Mouse (Mus musculus) embryonic facial prominence, embryonic 14.5 days (tissue): ENCODE results near the gene Cnpy1. TPM values are rescaled to one million over a fixed set of nuclear protein-coding genes. Genes with fewer than 3 reads are reported as not detected.

Source experiments
- ATAC-seq: fragments of 200-750 bp; cut with Nextera tagmentation; 2 replicates; pipeline ENCODE4 v1.8.0; 2017; ENCODE audit warnings: low read depth, moderate number of reproducible peaks, moderate TSS enrichment
- DNase-seq: peaks from one replicate; pipeline ENCODE4 v3.0.0-alpha.2; 2015; ENCODE audit warnings: low spot score
- H3K27ac ChIP-seq: fragments of 300-500 bp; sonication (generic); replicated peaks from 2 replicates; pipeline ENCODE4 v1.5.1; 2014; ENCODE audit warnings: low read depth, mild to moderate bottlenecking, low read length, moderate library complexity
- H3K27me3 ChIP-seq: fragments of 300-500 bp; sonication (generic); replicated peaks from 2 replicates; pipeline ENCODE4 v1.6.1; 2014; ENCODE audit warnings: low read length; ENCODE audit not compliant: control insufficient read depth, insufficient read depth
- H3K36me3 ChIP-seq: fragments of 300-500 bp; sonication (generic); 2 replicates; pipeline ENCODE4 v1.6.1; 2014; ENCODE audit warnings: low read length, mixed read lengths; ENCODE audit not compliant: control insufficient read depth, insufficient read depth
- H3K4me1 ChIP-seq: fragments of 300-500 bp; sonication (generic); 2 replicates; pipeline ENCODE4 v1.6.1; 2014; ENCODE audit warnings: antibody characterized with exemption, low read length; ENCODE audit not compliant: control insufficient read depth, insufficient read depth
- H3K4me2 ChIP-seq: fragments of 300-500 bp; sonication (generic); 2 replicates; pipeline ENCODE4 v1.6.1; 2014; ENCODE audit warnings: low read depth, mild to moderate bottlenecking, low read length, moderate library complexity, mixed read lengths
- H3K4me3 ChIP-seq: fragments of 300-500 bp; sonication (generic); 2 replicates; pipeline ENCODE4 v1.5.1; 2014; ENCODE audit warnings: low read depth, mild to moderate bottlenecking, low read length
- H3K9ac ChIP-seq: fragments of 300-500 bp; sonication (generic); 2 replicates; pipeline ENCODE4 v1.6.1; 2014; ENCODE audit warnings: low read depth, mild to moderate bottlenecking, low read length, moderate library complexity, mixed read lengths
- H3K9me3 ChIP-seq: fragments of 300-500 bp; sonication (generic); 2 replicates; pipeline ENCODE4 v1.6.1; 2016; ENCODE audit warnings: low read length; ENCODE audit not compliant: control insufficient read depth
- WGBS: fragments of 180-500 bp; shearing (Covaris S2); extraction: QIAGEN DNeasy Blood & Tissue Kit; methylation state at CpG from one replicate; pipeline ENCODE4 v1.1.7; 2014; 5-methylcytosine and 5-hydroxymethylcytosine counted together
- polyA plus RNA-seq: library from polyadenylated mRNA; unstranded; fragments of >200 nt; fragmentation: Nextera tagmentation; extraction: Ambion mirVana; gene quantifications from 2 replicates; pipeline ENCODE4 v1.2.1, GENCODE M21; 2014

The Cnpy1 gene
- polyA plus RNA-seq, 1 experiment from 2014 or later = 1.7 TPM

DNA sequence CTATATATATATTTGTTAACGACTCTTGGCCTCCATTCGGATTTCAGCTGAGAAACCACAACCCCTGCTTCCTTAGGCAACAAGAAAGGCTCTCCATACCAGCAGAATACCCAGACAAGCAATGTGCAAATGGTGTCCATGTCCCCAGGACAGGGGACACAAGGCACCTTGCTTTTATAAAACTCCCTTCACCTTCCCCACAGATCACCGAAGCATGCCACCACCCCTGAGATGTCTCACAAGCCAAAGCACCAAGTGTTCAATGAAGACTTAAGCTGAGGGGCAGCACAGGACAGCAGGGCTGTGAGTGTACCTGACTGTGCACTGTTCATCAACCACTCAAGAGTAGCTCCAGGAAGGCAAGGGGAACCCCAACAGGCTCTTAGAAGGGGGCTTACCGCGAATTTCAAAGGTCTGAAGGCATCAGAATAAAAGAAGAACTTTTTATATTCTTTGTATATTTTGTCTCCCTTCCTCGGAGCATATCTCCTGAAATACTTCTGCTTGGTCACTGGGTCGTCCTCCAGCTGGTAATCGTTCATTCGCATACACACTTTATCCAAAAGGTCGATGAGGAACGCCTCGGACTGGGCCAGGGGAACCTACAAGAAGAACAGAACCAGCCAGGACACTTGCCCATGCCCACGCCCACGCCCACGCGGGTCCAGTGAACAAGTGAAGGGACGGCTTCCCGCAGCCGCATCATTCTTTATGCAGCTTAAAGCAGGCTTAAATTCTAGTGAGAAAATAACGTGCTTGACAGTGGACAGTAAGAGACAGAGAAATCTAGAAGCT, 36.7 kb downstream of the Cnpy1 start:
- DNase-seq (no peak), ATAC-seq (no peak)
- H3K4me2 ChIP-seq = no peak overlapping the region

DNA sequence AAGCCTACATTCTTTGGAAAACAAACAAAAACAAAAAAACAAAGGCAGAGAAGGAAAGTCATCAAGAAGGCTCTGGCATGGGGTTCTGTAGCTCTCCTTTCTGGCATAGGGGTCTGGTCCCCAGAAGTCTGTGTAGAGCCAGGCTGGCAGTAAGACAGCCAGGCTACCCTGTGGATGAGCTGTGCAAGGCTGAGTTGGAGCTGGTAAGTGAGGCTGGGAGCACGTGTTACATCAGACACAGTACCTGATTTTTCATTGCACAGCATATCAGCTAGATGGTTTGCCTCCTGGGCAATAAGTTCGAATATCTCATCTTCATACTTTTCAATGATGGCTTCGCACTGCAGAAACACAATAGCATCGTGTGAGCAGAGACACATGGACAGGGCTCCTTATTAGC, 38.6 kb downstream of the Cnpy1 start:
- no peak overlapping the region for H3K27ac ChIP-seq
- H3K9ac ChIP-seq = no peak overlapping the region
- ATAC-seq (no peak), DNase-seq (no peak)
- 63% methylated on average over 4 of the region's 4 CpGs for WGBS
- peaks cover 93% of the 10 kb centered on the region for H3K27me3 ChIP-seq
- H3K4me1 ChIP-seq = 0 out of 2 replicates have a peak, but pooled peaks cover 3% of the 10 kb centered on the region
- no peaks in the 10 kb centered on the region for H3K9me3 ChIP-seq
- no peaks in the 10 kb centered on the region for H3K36me3 ChIP-seq
- H3K4me2 ChIP-seq = no peak overlapping the region
- no peak overlapping the region for H3K4me3 ChIP-seq

More for the DNA sequence above, 36.7 kb downstream of the Cnpy1 start:
- H3K4me1 ChIP-seq = 0 out of 2 replicates have a peak, but pooled peaks cover 3% of the 10 kb centered on the region
- H3K9ac ChIP-seq = no peak overlapping the region
- peaks cover 95% of the 10 kb centered on the region for H3K27me3 ChIP-seq
- H3K9me3 ChIP-seq = no peaks in the 10 kb centered on the region
- no peak overlapping the region for H3K27ac ChIP-seq
- no peak overlapping the region for H3K4me3 ChIP-seq
- H3K36me3 ChIP-seq = no peaks in the 10 kb centered on the region
- WGBS = 11% methylated on average over 20 of the region's 20 CpGs

DNA sequence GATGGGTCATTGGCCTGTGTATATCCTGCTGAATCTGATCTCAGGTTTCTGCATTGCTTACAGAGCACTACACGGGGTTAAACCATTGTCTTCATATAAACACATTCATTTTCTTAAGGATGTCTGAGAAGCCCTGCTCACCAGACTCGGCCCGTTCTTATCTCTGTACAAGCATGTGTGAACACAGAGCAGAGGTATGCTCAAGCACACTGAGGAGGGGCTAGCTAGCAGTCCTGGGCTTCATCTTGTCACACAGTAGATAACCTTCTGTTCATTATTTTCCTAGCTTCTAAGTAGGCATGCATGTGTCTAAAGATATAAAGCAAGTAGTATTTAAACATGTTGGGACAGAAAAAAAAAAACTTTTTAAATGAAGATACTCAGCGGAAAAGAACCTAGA, 39.2 kb downstream of the Cnpy1 start:
- H3K9me3 ChIP-seq = no peaks in the 10 kb centered on the region
- H3K9ac ChIP-seq = no peak overlapping the region
- WGBS = 61% methylated on average over 4 of the region's 4 CpGs
- no peak overlapping the region for H3K4me3 ChIP-seq
- H3K27ac ChIP-seq = no peak overlapping the region
- no peaks in the 10 kb centered on the region for H3K36me3 ChIP-seq
- ATAC-seq (no peak), DNase-seq (no peak)
- no peak overlapping the region for H3K4me2 ChIP-seq
- H3K4me1 ChIP-seq = 0 out of 2 replicates have a peak, but pooled peaks cover 3% of the 10 kb centered on the region
- peaks cover 93% of the 10 kb centered on the region for H3K27me3 ChIP-seq

DNA sequence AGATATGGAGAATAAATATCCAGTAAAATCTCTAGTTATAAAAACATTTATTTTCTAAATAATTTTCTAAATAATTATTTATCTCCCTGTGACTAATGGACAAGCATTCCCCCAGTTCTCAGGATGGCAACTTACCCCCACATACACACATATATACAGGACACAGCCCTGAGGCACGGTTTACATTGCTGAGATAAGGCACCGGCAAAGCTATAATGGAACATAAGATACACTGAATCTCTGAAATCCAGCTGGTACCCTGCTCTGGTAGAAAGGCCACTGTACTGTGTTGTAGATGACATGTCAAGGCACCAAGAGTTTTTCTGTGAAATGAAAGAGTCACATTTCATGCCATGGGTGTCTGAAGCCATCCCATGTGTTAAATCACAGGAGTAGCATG, 40.9 kb downstream of the Cnpy1 start:
- Histone ChIP-seq H3K4me2 (no peak overlapping the region), H3K4me3 (no peak overlapping the region), H3K9ac (no peak overlapping the region), H3K4me1 (0 out of 2 replicates have a peak, but pooled peaks cover 1% of the 10 kb centered on the region), H3K9me3 (no peaks in the 10 kb centered on the region), H3K36me3 (no peaks in the 10 kb centered on the region), H3K27me3 (peaks cover 83% of the 10 kb centered on the region), H3K27ac (no peak overlapping the region)
- ATAC-seq = no peak
- no peak for DNase-seq
- WGBS = 74% methylated on average over 2 of the region's 2 CpGs

DNA sequence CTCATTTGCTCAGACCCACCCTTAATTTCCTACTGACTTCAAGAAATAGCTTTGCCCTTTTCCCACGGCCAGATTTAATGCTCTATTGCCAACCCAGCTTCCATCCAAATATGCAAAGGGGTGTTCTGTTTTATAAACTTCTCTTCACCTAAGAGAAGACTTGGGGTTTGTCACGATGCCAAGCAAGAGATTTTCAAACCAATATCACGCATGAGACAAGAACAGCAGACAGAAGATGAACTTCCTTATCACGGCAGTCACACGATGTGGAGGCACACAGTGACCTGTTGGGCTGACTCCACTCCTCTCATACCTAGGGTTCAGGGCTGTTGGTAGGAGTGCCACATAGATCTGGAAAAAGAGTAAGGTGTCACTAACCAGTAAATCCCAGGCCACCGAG, 42.5 kb downstream of the Cnpy1 start:
- Histone ChIP-seq H3K4me3 (no peak overlapping the region), H3K27me3 (peaks cover 67% of the 10 kb centered on the region), H3K36me3 (no peaks in the 10 kb centered on the region), H3K4me2 (no peak overlapping the region), H3K9ac (no peak overlapping the region), H3K4me1 (no peaks in the 10 kb centered on the region), H3K9me3 (no peaks in the 10 kb centered on the region), H3K27ac (no peak overlapping the region)
- ATAC-seq = no peak
- WGBS = 75% methylated on average over 6 of the region's 6 CpGs
- no peak for DNase-seq

DNA sequence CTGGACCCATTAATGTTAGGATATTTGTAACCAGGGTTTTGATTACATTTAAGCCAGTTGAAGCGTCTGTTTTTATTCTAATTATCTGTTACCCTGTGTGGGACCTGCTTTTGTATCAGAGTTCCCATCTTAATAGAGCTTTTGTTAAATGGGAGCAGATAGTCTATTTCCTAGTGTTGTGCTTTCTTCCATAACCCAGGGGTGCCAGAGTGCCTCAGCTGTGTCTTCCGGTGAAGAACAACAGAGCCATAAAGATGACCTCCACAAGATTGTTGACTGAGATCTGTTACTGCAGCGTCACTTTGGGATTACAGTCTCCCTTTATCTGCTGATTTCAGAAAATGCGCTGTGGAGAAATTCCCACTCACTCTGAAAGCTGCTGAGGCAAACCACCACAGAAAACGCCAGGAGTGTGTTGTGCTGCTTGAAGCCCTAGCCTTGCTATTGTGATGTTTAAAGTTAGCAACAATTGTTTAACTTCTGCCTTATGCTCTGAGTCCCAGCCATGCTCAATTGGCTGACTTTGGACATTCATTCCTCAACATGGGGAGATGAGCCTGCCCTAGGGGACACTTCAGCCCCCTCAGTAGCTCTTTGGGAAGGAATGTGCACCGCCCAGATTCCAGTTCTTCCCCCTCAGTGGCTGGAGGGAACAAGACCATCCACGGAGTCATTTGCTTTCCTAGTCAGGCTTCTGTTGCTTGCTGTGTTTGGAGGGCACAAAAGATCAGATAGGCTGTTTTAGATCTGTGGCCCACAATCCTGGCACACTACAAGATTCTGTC, 46.3 kb downstream of the Cnpy1 start:
- Histone ChIP-seq H3K4me2 (no peak overlapping the region), H3K9me3 (no peaks in the 10 kb centered on the region), H3K36me3 (no peaks in the 10 kb centered on the region), H3K4me1 (no peaks in the 10 kb centered on the region), H3K4me3 (no peak overlapping the region), H3K9ac (no peak overlapping the region), H3K27ac (no peak overlapping the region), H3K27me3 (peaks cover 33% of the 10 kb centered on the region)
- no peak for DNase-seq
- WGBS = 29% methylated on average over 7 of the region's 7 CpGs
- no peak for ATAC-seq

DNA sequence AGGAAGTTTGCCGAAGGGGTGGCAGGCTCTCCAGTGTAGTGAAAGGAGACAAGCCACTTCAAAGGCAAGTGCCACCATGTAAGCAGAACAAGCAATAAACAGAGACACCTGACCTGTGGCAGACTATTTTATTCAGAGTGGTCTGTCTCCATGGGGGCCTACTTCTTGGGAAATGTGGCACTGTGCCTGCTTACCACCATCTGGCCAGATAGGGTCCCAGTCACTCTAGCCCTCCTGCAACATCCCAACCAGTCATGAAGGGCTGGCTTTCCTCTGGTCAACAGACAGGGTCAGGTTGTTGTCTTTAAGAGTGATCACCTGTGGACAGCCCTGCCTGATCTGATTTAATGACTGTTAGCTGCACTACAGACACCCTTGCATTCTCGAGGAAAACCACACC, 50.1 kb downstream of the Cnpy1 start:
- 0 out of 2 replicates have a peak, but pooled peaks cover 4% of the 10 kb centered on the region for H3K27me3 ChIP-seq
- H3K36me3 ChIP-seq = no peaks in the 10 kb centered on the region
- H3K4me2 ChIP-seq = no peak overlapping the region
- no peaks in the 10 kb centered on the region for H3K4me1 ChIP-seq
- H3K4me3 ChIP-seq = no peak overlapping the region
- WGBS = 43% methylated on average over 2 of the region's 2 CpGs
- H3K9me3 ChIP-seq = no peaks in the 10 kb centered on the region
- H3K9ac ChIP-seq = no peak overlapping the region
- no peak for DNase-seq
- no peak overlapping the region for H3K27ac ChIP-seq
- no peak for ATAC-seq

DNA sequence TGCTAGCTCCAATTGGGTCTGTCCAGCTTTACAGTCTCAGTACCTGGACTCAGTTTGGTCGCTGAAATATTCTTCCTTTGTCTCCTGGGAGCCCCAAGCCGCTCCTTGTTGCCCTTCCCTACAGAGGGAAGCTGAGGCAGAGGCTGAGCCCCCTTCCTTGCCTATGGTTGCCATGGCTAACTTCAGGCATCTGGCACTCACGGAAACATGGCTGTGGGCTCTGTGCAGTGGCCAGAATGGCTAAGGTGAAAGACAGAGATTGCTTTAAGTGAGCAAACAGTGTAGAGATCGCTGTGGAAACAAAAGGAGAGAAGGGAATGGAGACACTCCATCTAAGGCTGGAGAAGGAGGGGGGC, 53.5 kb downstream of the Cnpy1 start:
- WGBS = 43% methylated on average over 4 of the region's 4 CpGs
- H3K27me3 ChIP-seq = no peaks in the 10 kb centered on the region
- DNase-seq (no peak), ATAC-seq (no peak)
- no peaks in the 10 kb centered on the region for H3K9me3 ChIP-seq
- no peak overlapping the region for H3K4me3 ChIP-seq
- H3K4me1 ChIP-seq = no peaks in the 10 kb centered on the region
- H3K4me2 ChIP-seq = no peak overlapping the region
- no peaks in the 10 kb centered on the region for H3K36me3 ChIP-seq
- H3K27ac ChIP-seq = no peak overlapping the region
- no peak overlapping the region for H3K9ac ChIP-seq
